Mouse (Mus musculus) hindbrain, embryonic 14.5 days (tissue): ENCODE data around the gene Ccrl2. TPM values are rescaled to one million over a fixed set of nuclear protein-coding genes. Genes with fewer than 3 reads are reported as not detected.

Experiments used
- ATAC-seq: fragments of 200-750 bp; cut with Nextera tagmentation; 2 replicates; pipeline ENCODE4 v1.8.0; 2017; ENCODE audit warnings: moderate number of reproducible peaks, mild to moderate bottlenecking, moderate TSS enrichment, moderate library complexity; ENCODE audit not compliant: low FRiP score
- DNase-seq: peaks from one replicate; pipeline ENCODE4 v3.0.0-alpha.2; 2015; ENCODE audit warnings: low spot score
- H3K27ac ChIP-seq: fragments of 300-500 bp; sonication (generic); 2 replicates; pipeline ENCODE4 v1.5.1; 2014; ENCODE audit warnings: mild to moderate bottlenecking, moderate library complexity
- H3K27me3 ChIP-seq: fragments of 300-500 bp; sonication (generic); 2 replicates; pipeline ENCODE4 v1.6.1; 2014; ENCODE audit warnings: mild to moderate bottlenecking, low read length, mixed read lengths; ENCODE audit not compliant: control insufficient read depth, insufficient read depth
- H3K36me3 ChIP-seq: fragments of 300-500 bp; sonication (generic); replicated peaks from 2 replicates; pipeline ENCODE4 v1.6.1; 2014; ENCODE audit not compliant: control insufficient read depth, insufficient read depth
- H3K4me1 ChIP-seq: fragments of 300-500 bp; sonication (generic); replicated peaks from 2 replicates; pipeline ENCODE4 v1.6.1; 2014; ENCODE audit warnings: antibody characterized with exemption, low read length, mixed read lengths; ENCODE audit not compliant: control insufficient read depth, insufficient read depth
- H3K4me2 ChIP-seq: fragments of 300-500 bp; sonication (generic); replicated peaks from 2 replicates; pipeline ENCODE4 v1.6.1; 2014; ENCODE audit warnings: mild to moderate bottlenecking, moderate library complexity
- H3K4me3 ChIP-seq: fragments of 300-500 bp; sonication (generic); replicated peaks from 2 replicates; pipeline ENCODE4 v1.5.1; 2014; ENCODE audit warnings: mild to moderate bottlenecking, low read length
- H3K9ac ChIP-seq: fragments of 300-500 bp; sonication (generic); 2 replicates; pipeline ENCODE4 v1.6.1; 2014
- H3K9me3 ChIP-seq: fragments of 300-500 bp; sonication (generic); 2 replicates; pipeline ENCODE4 v1.6.1; 2016; ENCODE audit warnings: low read length; ENCODE audit not compliant: control insufficient read depth
- WGBS: fragments of 180-500 bp; shearing (Covaris S2); extraction: QIAGEN DNeasy Blood & Tissue Kit; methylation state at CpG from one replicate; pipeline ENCODE4 v1.1.7; 2014; 5-methylcytosine and 5-hydroxymethylcytosine counted together
- polyA plus RNA-seq: library from polyadenylated mRNA; unstranded; fragments of >200 nt; fragmentation: Nextera tagmentation; extraction: Ambion mirVana; gene quantifications from 2 replicates; pipeline ENCODE4 v1.2.1, GENCODE M21; 2014

The Ccrl2 gene
- polyA plus RNA-seq, 1 experiment from 2014 or later, result 1.3 TPM

DNA sequence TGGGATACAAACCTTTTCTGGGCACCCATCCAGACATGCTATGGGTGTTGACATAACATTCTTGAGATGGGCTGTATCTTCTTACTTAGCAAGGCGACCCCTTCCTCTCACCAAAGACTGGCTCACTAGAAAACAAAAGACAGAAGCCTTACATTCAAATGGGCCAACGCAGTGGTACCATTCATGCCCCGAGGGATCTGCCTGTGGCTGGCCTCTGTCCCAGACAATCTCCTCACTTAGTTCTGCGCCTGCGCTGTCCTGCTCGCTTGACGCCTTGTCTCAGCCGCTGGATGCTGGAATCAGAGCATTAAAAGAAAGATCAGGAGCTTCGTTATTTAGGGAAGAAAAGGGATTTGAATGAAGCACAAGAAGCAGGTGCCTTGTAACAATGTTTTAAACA, 35.3 kb upstream of the Ccrl2 start:
- no peak overlapping the region for H3K27ac ChIP-seq
- 66% methylated on average over 9 of the region's 9 CpGs for WGBS
- no peaks in the 10 kb centered on the region for H3K36me3 ChIP-seq
- no peak; the same call in 1 of the 2 replicates for ATAC-seq
- H3K4me2 ChIP-seq, result no peak overlapping the region
- no peaks in the 10 kb centered on the region for H3K27me3 ChIP-seq
- no peak overlapping the region for H3K9ac ChIP-seq
- no peak overlapping the region for H3K4me3 ChIP-seq
- no peaks in the 10 kb centered on the region for H3K9me3 ChIP-seq
- 0 out of 2 replicates have a peak, but pooled peaks cover 3% of the 10 kb centered on the region for H3K4me1 ChIP-seq
- peak; percentile 42 for DNase-seq

DNA sequence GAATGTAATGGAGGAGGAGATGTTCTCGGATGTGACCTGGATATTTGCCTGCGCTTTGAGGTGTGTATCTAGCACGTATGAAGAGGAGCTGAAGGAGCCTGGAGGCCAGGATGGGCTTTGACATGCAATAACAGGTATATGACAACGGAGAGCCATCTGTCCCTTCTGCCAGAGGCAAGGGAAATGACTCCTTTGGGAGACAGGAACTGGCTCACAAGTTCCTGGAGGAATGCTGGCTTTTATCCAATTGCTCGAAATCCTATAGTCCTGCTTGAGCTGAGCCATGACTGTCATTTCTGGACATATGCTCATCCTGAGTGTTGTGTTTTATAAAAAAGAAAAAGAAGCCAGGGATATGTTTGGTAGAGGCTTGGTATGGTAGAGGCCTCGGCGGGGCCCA, 31.6 kb upstream of the Ccrl2 start:
- Histone ChIP-seq H3K4me3 (no peak overlapping the region), H3K4me1 (0 out of 2 replicates have a peak, but pooled peaks cover 3% of the 10 kb centered on the region), H3K9me3 (no peaks in the 10 kb centered on the region), H3K27me3 (no peaks in the 10 kb centered on the region), H3K4me2 (no peak overlapping the region), H3K36me3 (no peaks in the 10 kb centered on the region), H3K9ac (no peak overlapping the region), H3K27ac (no peak overlapping the region)
- ATAC-seq (no peak), DNase-seq (no peak)
- WGBS, result 28% methylated on average over 7 of the region's 7 CpGs

DNA sequence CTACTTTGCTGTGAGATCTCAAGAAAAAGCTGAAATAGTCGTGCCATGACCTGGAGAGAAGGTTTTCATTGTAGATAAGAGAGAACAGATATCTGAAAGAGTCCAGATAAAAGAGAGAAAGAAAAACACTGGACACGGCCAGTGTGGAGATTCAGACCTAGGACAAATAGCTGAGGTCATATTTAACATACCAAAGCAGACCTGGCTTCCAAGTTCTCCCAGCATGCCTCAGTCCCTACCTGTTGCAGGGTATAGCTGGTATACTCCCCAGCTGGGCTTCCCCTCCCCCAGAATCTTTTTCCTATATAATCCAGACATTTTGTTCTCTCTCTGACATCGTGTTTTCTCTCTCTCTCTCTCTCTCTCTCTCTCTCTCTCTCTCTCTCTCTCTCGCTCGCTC, 30.6 kb upstream of the Ccrl2 start:
- Histone ChIP-seq H3K27me3 (no peaks in the 10 kb centered on the region), H3K36me3 (no peaks in the 10 kb centered on the region), H3K27ac (no peak overlapping the region), H3K4me3 (no peak overlapping the region), H3K4me2 (no peak overlapping the region), H3K9me3 (no peaks in the 10 kb centered on the region), H3K4me1 (0 out of 2 replicates have a peak, but pooled peaks cover 3% of the 10 kb centered on the region), H3K9ac (no peak overlapping the region)
- WGBS, result 6% methylated on average over 5 of the region's 5 CpGs
- DNase-seq, result no peak
- no peak for ATAC-seq

DNA sequence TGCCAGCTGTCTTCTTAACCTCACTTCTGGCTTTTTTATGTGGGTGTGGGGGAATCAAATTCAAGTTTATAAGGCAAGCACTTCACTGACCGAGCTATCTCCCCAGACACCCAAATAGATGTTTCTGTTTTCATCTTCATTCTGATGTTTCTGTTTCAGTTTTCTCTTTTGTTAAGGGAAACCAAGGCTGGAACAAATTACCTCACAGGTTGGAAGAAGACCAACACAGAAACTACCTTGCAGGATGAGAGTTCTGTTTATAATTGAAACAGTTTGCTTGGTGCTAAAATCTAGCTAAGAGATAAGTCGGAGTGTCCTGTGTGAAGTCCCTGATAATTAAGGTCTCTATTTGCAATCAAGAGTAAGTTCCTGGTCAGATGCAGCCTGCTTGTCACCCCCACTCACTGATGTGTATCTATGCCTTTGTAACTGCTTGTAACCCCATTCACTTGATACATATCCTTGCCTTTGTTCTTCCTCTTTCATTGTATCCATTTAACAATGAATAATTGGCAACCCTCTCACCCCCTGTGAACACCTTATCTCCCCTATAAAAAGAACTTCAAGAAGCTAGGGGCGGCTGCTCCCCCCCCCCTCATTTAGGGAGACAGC, 29.8 kb upstream of the Ccrl2 start:
- no peak overlapping the region for H3K4me2 ChIP-seq
- DNase-seq, result no peak
- no peak overlapping the region for H3K9ac ChIP-seq
- no peaks in the 10 kb centered on the region for H3K9me3 ChIP-seq
- ATAC-seq, result no peak
- no peak overlapping the region for H3K4me3 ChIP-seq
- H3K4me1 ChIP-seq, result 0 out of 2 replicates have a peak, but pooled peaks cover 3% of the 10 kb centered on the region
- no peaks in the 10 kb centered on the region for H3K36me3 ChIP-seq
- no peaks in the 10 kb centered on the region for H3K27me3 ChIP-seq
- H3K27ac ChIP-seq, result no peak overlapping the region
- 27% methylated on average over 3 of the region's 3 CpGs for WGBS

DNA sequence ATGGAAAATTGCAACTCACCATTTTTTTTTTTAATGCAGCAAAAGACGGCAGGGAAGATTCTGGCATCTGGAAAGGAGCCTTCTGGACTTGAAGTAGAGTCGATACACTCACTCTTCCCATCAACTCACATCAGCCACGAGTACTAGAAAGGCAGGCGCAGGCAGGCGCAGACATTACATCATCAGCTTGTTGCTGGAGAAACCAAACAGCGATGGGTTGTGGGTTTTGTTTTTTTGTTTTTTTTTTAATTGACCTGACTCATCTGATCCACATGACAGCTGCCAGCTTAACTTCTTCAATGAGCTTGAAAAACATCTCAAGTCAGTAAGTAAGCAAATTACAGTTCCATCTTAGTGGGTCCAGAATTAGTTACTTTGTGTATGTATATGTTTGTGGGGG, 28.8 kb upstream of the Ccrl2 start:
- ATAC-seq (no peak), DNase-seq (no peak)
- no peak overlapping the region for H3K9ac ChIP-seq
- H3K27me3 ChIP-seq, result no peaks in the 10 kb centered on the region
- 0 out of 2 replicates have a peak, but pooled peaks cover 3% of the 10 kb centered on the region for H3K4me1 ChIP-seq
- no peak overlapping the region for H3K4me2 ChIP-seq
- H3K4me3 ChIP-seq, result no peak overlapping the region
- no peak overlapping the region for H3K27ac ChIP-seq
- WGBS, result 71% methylated on average over 6 of the region's 6 CpGs
- H3K9me3 ChIP-seq, result no peaks in the 10 kb centered on the region
- H3K36me3 ChIP-seq, result no peaks in the 10 kb centered on the region

DNA sequence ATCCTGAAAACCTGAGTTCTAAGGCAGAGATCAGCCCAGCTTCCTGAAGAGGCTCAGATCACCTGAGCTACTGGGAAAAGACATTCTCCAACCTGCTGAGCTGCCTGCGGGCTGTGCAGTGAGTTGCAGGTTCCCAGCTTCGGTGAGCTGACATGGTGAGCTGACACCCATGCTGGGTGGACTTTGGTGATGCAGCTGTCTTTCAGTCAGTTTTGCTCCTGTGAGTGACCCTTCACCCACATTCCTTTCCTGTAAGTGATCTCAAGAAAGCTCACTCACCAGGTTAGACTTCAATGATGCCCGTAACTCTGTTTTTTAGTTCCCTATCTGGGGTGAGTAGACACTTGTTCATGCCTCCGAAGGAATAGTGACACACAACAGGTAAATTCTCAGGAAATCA, 28.0 kb upstream of the Ccrl2 start:
- Histone ChIP-seq H3K4me2 (no peak overlapping the region), H3K36me3 (no peaks in the 10 kb centered on the region), H3K4me3 (no peak overlapping the region), H3K27ac (no peak overlapping the region), H3K27me3 (no peaks in the 10 kb centered on the region), H3K4me1 (0 out of 2 replicates have a peak, but pooled peaks cover 3% of the 10 kb centered on the region), H3K9me3 (no peaks in the 10 kb centered on the region), H3K9ac (no peak overlapping the region)
- ATAC-seq, result no peak
- no peak for DNase-seq
- 62% methylated on average over 4 of the region's 4 CpGs for WGBS

DNA sequence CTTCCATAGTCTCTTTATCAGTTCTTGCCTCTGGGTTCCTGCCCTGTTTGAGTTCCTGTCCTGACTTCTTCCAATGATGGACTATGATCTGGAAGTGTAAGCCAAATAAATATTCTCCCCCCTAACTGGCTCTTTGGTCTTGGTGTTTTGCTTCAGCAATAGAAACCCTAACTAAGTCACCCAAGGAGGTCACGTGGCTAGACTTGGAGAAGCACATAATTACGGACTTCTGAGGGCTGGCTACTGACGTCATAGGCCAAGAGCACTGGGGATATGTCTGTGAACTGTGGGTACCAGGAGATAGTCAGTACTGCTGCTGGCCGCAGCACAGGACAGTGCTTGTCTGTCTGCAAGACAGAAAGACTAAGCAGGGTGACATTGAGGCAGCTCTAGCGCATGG, 24.4 kb upstream of the Ccrl2 start:
- 88% methylated on average over 5 of the region's 5 CpGs for WGBS
- no peak for ATAC-seq
- Histone ChIP-seq H3K36me3 (no peaks in the 10 kb centered on the region), H3K9ac (no peak overlapping the region), H3K4me3 (no peak overlapping the region), H3K4me1 (no peaks in the 10 kb centered on the region), H3K4me2 (no peak overlapping the region), H3K27me3 (no peaks in the 10 kb centered on the region), H3K9me3 (no peaks in the 10 kb centered on the region), H3K27ac (no peak overlapping the region)
- no peak for DNase-seq

DNA sequence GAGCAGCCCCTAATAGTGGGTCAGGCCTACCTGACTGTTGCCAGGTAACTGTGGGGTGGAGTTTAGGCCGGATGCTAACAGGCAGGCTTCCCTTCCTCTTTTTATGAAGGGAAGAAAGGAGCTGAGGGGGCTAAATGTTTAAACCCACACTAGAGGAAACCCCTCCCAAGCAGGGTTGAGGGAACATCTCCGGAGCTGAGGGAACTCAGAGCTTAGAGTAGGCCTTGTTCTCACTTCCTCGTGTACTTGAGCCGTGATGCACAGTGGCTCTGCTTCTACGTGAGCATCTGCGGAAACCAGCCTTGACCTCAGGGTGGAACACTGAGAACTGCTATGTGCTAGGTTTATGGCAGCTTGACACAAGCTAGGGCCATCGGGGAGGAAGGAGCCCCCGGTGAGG, 23.5 kb upstream of the Ccrl2 start:
- 96% methylated on average over 8 of the region's 8 CpGs for WGBS
- no peaks in the 10 kb centered on the region for H3K9me3 ChIP-seq
- no peak for ATAC-seq
- H3K9ac ChIP-seq, result no peak overlapping the region
- no peak overlapping the region for H3K4me2 ChIP-seq
- no peak overlapping the region for H3K4me3 ChIP-seq
- no peak for DNase-seq
- H3K36me3 ChIP-seq, result no peaks in the 10 kb centered on the region
- H3K27me3 ChIP-seq, result no peaks in the 10 kb centered on the region
- no peak overlapping the region for H3K27ac ChIP-seq
- H3K4me1 ChIP-seq, result no peaks in the 10 kb centered on the region

DNA sequence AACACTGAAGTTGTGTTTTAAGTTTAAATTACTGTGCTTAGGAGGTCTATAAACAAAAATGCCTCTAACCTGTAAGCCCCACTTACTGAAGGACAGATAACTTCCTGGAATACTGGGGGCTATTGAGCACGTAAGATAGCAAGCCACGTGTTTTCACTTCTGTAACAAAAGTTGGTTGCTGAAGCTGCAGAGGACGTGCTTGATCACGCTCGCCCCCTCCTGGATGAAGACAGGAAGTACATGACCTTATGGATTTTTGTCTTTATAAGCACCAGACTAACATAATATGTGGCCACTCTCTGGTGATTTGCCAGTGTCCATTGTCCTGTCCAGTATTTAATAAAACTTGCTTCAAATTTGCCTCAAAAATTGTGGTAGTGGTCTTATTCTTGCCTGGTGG, 20.4 kb upstream of the Ccrl2 start:
- Histone ChIP-seq H3K27me3 (no peaks in the 10 kb centered on the region), H3K4me2 (no peak overlapping the region), H3K4me1 (no peaks in the 10 kb centered on the region), H3K9me3 (peaks cover 16% of the 10 kb centered on the region; the same call in 1 of the 2 replicates), H3K4me3 (no peak overlapping the region), H3K36me3 (no peaks in the 10 kb centered on the region), H3K27ac (no peak overlapping the region), H3K9ac (no peak overlapping the region)
- 63% methylated on average over 5 of the region's 5 CpGs for WGBS
- DNase-seq (no peak), ATAC-seq (no peak)

DNA sequence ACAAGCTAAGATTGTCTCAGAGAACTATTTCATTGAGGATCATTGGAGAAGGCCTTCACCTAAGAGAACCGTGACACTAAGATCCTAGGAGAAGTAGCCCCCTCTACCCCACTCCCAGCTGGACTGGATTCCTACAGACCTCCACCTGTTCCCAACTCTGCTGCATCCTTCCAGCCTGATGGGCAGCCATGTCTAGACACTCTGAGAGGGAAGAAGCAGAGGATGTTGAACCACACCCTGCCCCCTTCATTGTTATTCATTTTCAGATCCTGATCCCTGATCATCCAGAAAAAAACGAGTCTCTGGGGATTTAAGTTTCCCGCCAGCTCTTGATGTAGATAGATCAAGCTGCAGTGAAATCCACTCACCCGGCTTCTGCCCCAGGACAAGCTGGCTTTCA, 15.7 kb upstream of the Ccrl2 start:
- Histone ChIP-seq H3K4me1 (no peaks in the 10 kb centered on the region), H3K9ac (no peak overlapping the region), H3K4me3 (no peak overlapping the region), H3K9me3 (peaks cover 16% of the 10 kb centered on the region; the same call in 1 of the 2 replicates), H3K36me3 (no peaks in the 10 kb centered on the region), H3K27me3 (no peaks in the 10 kb centered on the region), H3K27ac (no peak overlapping the region), H3K4me2 (no peak overlapping the region)
- no peak for ATAC-seq
- WGBS, result 76% methylated on average over 4 of the region's 4 CpGs
- no peak for DNase-seq
